Mouse (Mus musculus) forebrain, embryonic 14.5 days (tissue): Measurements from ENCODE around the gene Gli2. TPM values are rescaled to one million over a fixed set of nuclear protein-coding genes. Genes with fewer than 3 reads are reported as not detected.

Source experiments
- ATAC-seq: fragments of 200-750 bp; cut with Nextera tagmentation; 2 replicates; pipeline ENCODE4 v1.8.0; 2017; ENCODE audit warnings: mild to moderate bottlenecking, moderate library complexity
- DNase-seq: peaks from one replicate; pipeline ENCODE4 v3.0.0-alpha.2; 2015; ENCODE audit warnings: low spot score
- H3K27ac ChIP-seq: fragments of 300-500 bp; sonication (generic); 2 replicates; pipeline ENCODE4 v1.5.1; 2014; ENCODE audit warnings: low read depth, mild to moderate bottlenecking, control low read depth, low read length, moderate library complexity
- H3K27me3 ChIP-seq: fragments of 300-500 bp; sonication (generic); replicated peaks from 2 replicates; pipeline ENCODE4 v1.6.1; 2014; ENCODE audit warnings: low read length, control low read depth, mixed read lengths; ENCODE audit not compliant: control insufficient read depth, insufficient read depth
- H3K36me3 ChIP-seq: fragments of 300-500 bp; sonication (generic); 2 replicates; pipeline ENCODE4 v1.6.1; 2014; ENCODE audit warnings: low read length, control low read depth; ENCODE audit not compliant: control insufficient read depth, insufficient read depth
- H3K4me1 ChIP-seq: fragments of 300-500 bp; sonication (generic); 2 replicates; pipeline ENCODE4 v1.6.1; 2014; ENCODE audit warnings: antibody characterized with exemption, low read length, control low read depth; ENCODE audit not compliant: control insufficient read depth, insufficient read depth
- H3K4me2 ChIP-seq: fragments of 300-500 bp; sonication (generic); 2 replicates; pipeline ENCODE4 v1.6.1; 2014; ENCODE audit warnings: mild to moderate bottlenecking, control low read depth, low read length
- H3K4me3 ChIP-seq: fragments of 300-500 bp; sonication (generic); 2 replicates; pipeline ENCODE4 v1.5.1; 2014; ENCODE audit warnings: low read depth, low read length, control low read depth
- H3K9ac ChIP-seq: fragments of 300-500 bp; sonication (generic); 2 replicates; pipeline ENCODE4 v1.6.1; 2014; ENCODE audit warnings: mild to moderate bottlenecking, low read length, control low read depth, moderate library complexity
- H3K9me3 ChIP-seq: fragments of 300-500 bp; sonication (generic); replicated peaks from 2 replicates; pipeline ENCODE4 v1.6.1; 2016; ENCODE audit warnings: low read length, control low read depth, mixed read lengths; ENCODE audit not compliant: control insufficient read depth
- WGBS: fragments of 180-500 bp; shearing (Covaris S2); extraction: QIAGEN DNeasy Blood & Tissue Kit; methylation state at CpG from one replicate; pipeline ENCODE4 v1.1.7; 2014; 5-methylcytosine and 5-hydroxymethylcytosine counted together
- polyA plus RNA-seq: library from polyadenylated mRNA; unstranded; fragments of >200 nt; fragmentation: Nextera tagmentation; extraction: Ambion mirVana; gene quantifications from 2 replicates; pipeline ENCODE4 v1.2.1, GENCODE M21; 2014

Gene Gli2
- polyA plus RNA-seq, 1 experiment from 2014 or later: 3.3 TPM

GRCm38 (mm10) chr1:118858101-118858500, 195.3 kb downstream of the Gli2 start:
- Histone ChIP-seq H3K9ac (no peak overlapping the region), H3K4me2 (no peak overlapping the region), H3K4me1 (no peaks in the 10 kb centered on the region), H3K36me3 (peaks cover 16% of the 10 kb centered on the region), H3K27me3 (no peaks in the 10 kb centered on the region), H3K9me3 (no peaks in the 10 kb centered on the region), H3K4me3 (no peak overlapping the region), H3K27ac (no peak overlapping the region)
- no peak for DNase-seq
- WGBS: 89% methylated on average over 9 of the region's 9 CpGs
- no peak for ATAC-seq

GRCm38 (mm10) chr1:118830658-118831057, 222.8 kb downstream of the Gli2 start:
- no peak for ATAC-seq

GRCm38 (mm10) chr1:118826614-118827013, 226.8 kb downstream of the Gli2 start:
- Histone ChIP-seq H3K4me3 (no peak overlapping the region), H3K4me1 (peaks cover 12% of the 10 kb centered on the region), H3K27ac (peak overlapping the region; percentile 68; the same call in 1 of the 2 replicates), H3K27me3 (no peaks in the 10 kb centered on the region), H3K36me3 (no peaks in the 10 kb centered on the region), H3K4me2 (no peak overlapping the region), H3K9ac (no peak overlapping the region), H3K9me3 (no peaks in the 10 kb centered on the region)
- ATAC-seq (peak; percentile 58; the same call in 1 of the 2 replicates), DNase-seq (peak; percentile 70)
- WGBS: 65% methylated on average over 11 of the region's 11 CpGs

More at GRCm38 (mm10) chr1:118830658-118831057, 222.8 kb downstream of the Gli2 start:
- Histone ChIP-seq H3K36me3 (peaks cover 15% of the 10 kb centered on the region), H3K4me2 (no peak overlapping the region), H3K4me3 (no peak overlapping the region), H3K27me3 (no peaks in the 10 kb centered on the region), H3K4me1 (peaks cover 7% of the 10 kb centered on the region), H3K9ac (no peak overlapping the region), H3K9me3 (no peaks in the 10 kb centered on the region), H3K27ac (no peak overlapping the region)
- 81% methylated on average over 5 of the region's 5 CpGs for WGBS
- DNase-seq: no peak

GRCm38 (mm10) chr1:118825467-118826219, 227.8 kb downstream of the Gli2 start:
- H3K36me3 ChIP-seq: no peaks in the 10 kb centered on the region
- peak overlapping the region; percentile 68; the same call in 1 of the 2 replicates for H3K27ac ChIP-seq
- H3K9me3 ChIP-seq: no peaks in the 10 kb centered on the region
- DNase-seq (peak; percentile 70), ATAC-seq (peak; percentile 84)
- peaks cover 12% of the 10 kb centered on the region for H3K4me1 ChIP-seq
- peak overlapping the region; percentile 25; the same call in 1 of the 2 replicates for H3K9ac ChIP-seq
- WGBS: 44% methylated on average over 31 of the region's 31 CpGs
- H3K4me3 ChIP-seq: no peak overlapping the region
- H3K4me2 ChIP-seq: peak overlapping the region; percentile 23; the same call in 1 of the 2 replicates
- no peaks in the 10 kb centered on the region for H3K27me3 ChIP-seq

- DNase-seq (no peak), ATAC-seq (peak; percentile 30; the same call in 1 of the 2 replicates)
- Histone ChIP-seq H3K36me3 (no peaks in the 10 kb centered on the region), H3K4me1 (peaks cover 12% of the 10 kb centered on the region), H3K27me3 (no peaks in the 10 kb centered on the region), H3K9me3 (no peaks in the 10 kb centered on the region), H3K27ac (peak overlapping the region; percentile 68; the same call in 1 of the 2 replicates), H3K9ac (no peak overlapping the region), H3K4me3 (no peak overlapping the region), H3K4me2 (no peak overlapping the region)
- 80% methylated on average over 3 of the region's 3 CpGs for WGBS
Measured at GRCm38 (mm10) chr1:118825035-118825434, 228.4 kb downstream of the Gli2 start.

GRCm38 (mm10) chr1:118822258-118822657, 231.2 kb downstream of the Gli2 start:
- Histone ChIP-seq H3K36me3 (no peaks in the 10 kb centered on the region), H3K9ac (no peak overlapping the region), H3K4me2 (no peak overlapping the region), H3K4me1 (peaks cover 12% of the 10 kb centered on the region), H3K27ac (no peak overlapping the region), H3K27me3 (no peaks in the 10 kb centered on the region), H3K4me3 (no peak overlapping the region), H3K9me3 (no peaks in the 10 kb centered on the region)
- 95% methylated on average over 2 of the region's 2 CpGs for WGBS
- ATAC-seq (no peak), DNase-seq (no peak)

GRCm38 (mm10) chr1:118815015-118815414, 238.4 kb downstream of the Gli2 start:
- DNase-seq (no peak), ATAC-seq (no peak)
- WGBS: 89% methylated on average over 2 of the region's 2 CpGs
- no peak overlapping the region for H3K4me3 ChIP-seq
- no peaks in the 10 kb centered on the region for H3K36me3 ChIP-seq
- no peaks in the 10 kb centered on the region for H3K4me1 ChIP-seq
- H3K9me3 ChIP-seq: no peaks in the 10 kb centered on the region
- no peak overlapping the region for H3K4me2 ChIP-seq
- no peak overlapping the region for H3K27ac ChIP-seq
- no peaks in the 10 kb centered on the region for H3K27me3 ChIP-seq
- no peak overlapping the region for H3K9ac ChIP-seq

GRCm38 (mm10) chr1:118810336-118810735, 243.1 kb downstream of the Gli2 start:
- no peak overlapping the region for H3K4me2 ChIP-seq
- H3K9me3 ChIP-seq: no peaks in the 10 kb centered on the region
- no peak overlapping the region for H3K27ac ChIP-seq
- ATAC-seq (no peak), DNase-seq (no peak)
- no peaks in the 10 kb centered on the region for H3K36me3 ChIP-seq
- no peak overlapping the region for H3K4me3 ChIP-seq
- 71% methylated on average over 4 of the region's 4 CpGs for WGBS
- H3K4me1 ChIP-seq: no peaks in the 10 kb centered on the region
- H3K27me3 ChIP-seq: no peaks in the 10 kb centered on the region
- no peak overlapping the region for H3K9ac ChIP-seq

- ATAC-seq (no peak), DNase-seq (no peak)
- WGBS: 84% methylated on average over 3 of the region's 3 CpGs
Measured at GRCm38 (mm10) chr1:118806727-118807126, 246.7 kb downstream of the Gli2 start.

More at GRCm38 (mm10) chr1:118806727-118807126, 246.7 kb downstream of the Gli2 start:
- Histone ChIP-seq H3K4me2 (no peak overlapping the region), H3K27ac (no peak overlapping the region), H3K27me3 (no peaks in the 10 kb centered on the region), H3K4me3 (no peak overlapping the region), H3K9ac (no peak overlapping the region), H3K36me3 (no peaks in the 10 kb centered on the region), H3K9me3 (no peaks in the 10 kb centered on the region), H3K4me1 (no peaks in the 10 kb centered on the region)
